Mouse (Mus musculus): ENCODE results near the gene Dnah17.

DNA sequence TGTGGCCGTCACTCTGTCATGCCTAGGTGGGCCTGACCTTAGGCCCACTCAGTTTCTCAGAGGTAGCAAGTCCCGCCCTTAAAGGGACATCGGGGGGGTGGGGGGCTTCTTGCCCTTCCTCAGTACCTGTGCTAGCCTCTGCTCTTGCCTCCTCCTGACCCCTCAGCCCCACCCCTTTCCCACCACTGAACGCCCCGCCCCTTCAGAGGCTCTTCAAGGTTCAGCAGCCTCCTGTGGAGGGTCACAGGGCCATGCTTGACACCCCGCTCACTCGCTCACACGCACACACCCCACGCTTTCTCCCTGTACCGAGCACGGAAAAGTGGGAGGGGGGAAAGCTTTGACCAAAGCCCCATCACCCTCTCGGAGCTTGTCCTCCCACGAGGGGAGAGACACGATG lies 50.7 kb downstream of the Dnah17 start:
- TF ChIP-seq CTCF (conservative IDR thresholded peaks at IDR 0.05; ENCODE audit: low read length) (no peak), POU5F1 (IDR thresholded peaks at IDR 0.05; ENCODE audit: borderline replicate concordance, low read length) (no peak)
